Mouse (Mus musculus) heart, postnatal 0 days (tissue): Measurements from ENCODE around the gene Nsf. TPM values are rescaled to one million over a fixed set of nuclear protein-coding genes. Genes with fewer than 3 reads are reported as not detected.

Source experiments
- ATAC-seq: fragments of 200-750 bp; cut with Nextera tagmentation; 2 replicates; pipeline ENCODE4 v1.8.0; 2017; ENCODE audit warnings: low read depth, moderate number of reproducible peaks, moderate library complexity; ENCODE audit not compliant: insufficient read depth
- DNase-seq: peaks from one replicate; pipeline ENCODE4 v3.0.0-alpha.2; 2016; ENCODE audit warnings: low spot score
- H3K27ac ChIP-seq: fragments of 300-500 bp; sonication (generic); 2 replicates; pipeline ENCODE4 v1.5.1; 2014; ENCODE audit warnings: low read depth, mild to moderate bottlenecking
- H3K27me3 ChIP-seq: fragments of 300-500 bp; sonication (generic); 2 replicates; pipeline ENCODE4 v1.6.1; 2014; ENCODE audit warnings: low read length, mixed read lengths; ENCODE audit not compliant: control insufficient read depth, insufficient read depth
- H3K36me3 ChIP-seq: fragments of 300-500 bp; sonication (generic); replicated peaks from 2 replicates; pipeline ENCODE4 v1.6.1; 2014; ENCODE audit warnings: low read length, mixed read lengths; ENCODE audit not compliant: control insufficient read depth, insufficient read depth
- H3K4me1 ChIP-seq: fragments of 300-500 bp; sonication (generic); 2 replicates; pipeline ENCODE4 v1.6.1; 2014; ENCODE audit warnings: antibody characterized with exemption; ENCODE audit not compliant: control insufficient read depth, insufficient read depth
- H3K4me2 ChIP-seq: fragments of 300-500 bp; sonication (generic); 2 replicates; pipeline ENCODE4 v1.6.1; 2014; ENCODE audit warnings: low read depth, mild to moderate bottlenecking, low read length, moderate library complexity
- H3K4me3 ChIP-seq: fragments of 300-500 bp; sonication (generic); 2 replicates; pipeline ENCODE4 v1.5.1; 2014; ENCODE audit warnings: low read depth, low read length
- H3K9ac ChIP-seq: fragments of 300-500 bp; sonication (generic); replicated peaks from 2 replicates; pipeline ENCODE4 v1.6.1; 2014; ENCODE audit warnings: low read depth, low read length, mixed read lengths
- H3K9me3 ChIP-seq: fragments of 300-500 bp; sonication (generic); replicated peaks from 2 replicates; pipeline ENCODE4 v1.6.1; 2016; ENCODE audit warnings: low read length; ENCODE audit not compliant: control insufficient read depth
- CTCF ChIP-seq: IDR thresholded peaks from 2 replicates; pipeline ENCODE4 v1.5.1; 2016; ENCODE audit warnings: antibody characterized with exemption, control low read depth, low read depth
- EP300 ChIP-seq: IDR thresholded peaks from 2 replicates; pipeline ENCODE4 v1.6.1; 2016; ENCODE audit warnings: antibody characterized with exemption, low read depth
- WGBS: fragments of 180-500 bp; shearing (Covaris S2); extraction: QIAGEN DNeasy Blood & Tissue Kit; methylation state at CpG from one replicate; pipeline ENCODE4 v1.1.7; 2014; 5-methylcytosine and 5-hydroxymethylcytosine counted together
- polyA plus RNA-seq: library from polyadenylated mRNA; unstranded; fragments of >200 nt; fragmentation: Nextera tagmentation; extraction: Ambion mirVana; gene quantifications from 2 replicates; pipeline ENCODE4 v1.2.1, GENCODE M21; 2015
- total RNA-seq: library from RNA; depleted of rRNA; stranded (reverse); fragments of >200 nt; gene quantifications from 2 replicates; pipeline ENCODE4 v1.2.3, GENCODE M21; 2014; ENCODE audit warnings: low replicate concordance

Nsf gene
- total and polyA plus RNA-seq, 2 experiments from 2014 or later, result 24.9 to 25.2 TPM

- Histone ChIP-seq H3K4me1 (no peaks in the 10 kb centered on the region), H3K4me3 (no peak overlapping the region), H3K9me3 (no peaks in the 10 kb centered on the region), H3K27me3 (no peaks in the 10 kb centered on the region), H3K27ac (no peak overlapping the region), H3K36me3 (peaks cover 63% of the 10 kb centered on the region), H3K4me2 (no peak overlapping the region), H3K9ac (no peak overlapping the region)
- ATAC-seq (no peak), DNase-seq (no peak)
- WGBS, result 68% methylated on average over 5 of the region's 5 CpGs
- no peak for TF ChIP-seq EP300
- TF ChIP-seq CTCF, result no peak
Observed at GRCm38 (mm10) chr11:103981826-103982225, 28.0 kb upstream of the Nsf start.

- ATAC-seq (no peak), DNase-seq (no peak)
- Histone ChIP-seq H3K27ac (peak overlapping the region; percentile 19; the same call in 1 of the 2 replicates), H3K9me3 (no peaks in the 10 kb centered on the region), H3K4me1 (no peaks in the 10 kb centered on the region), H3K9ac (no peak overlapping the region), H3K4me2 (no peak overlapping the region), H3K27me3 (no peaks in the 10 kb centered on the region), H3K36me3 (peaks cover 72% of the 10 kb centered on the region), H3K4me3 (no peak overlapping the region)
- WGBS, result 66% methylated on average over 4 of the region's 4 CpGs
- TF ChIP-seq EP300 (no peak), CTCF (no peak)
Observed at GRCm38 (mm10) chr11:103979381-103979780, 25.5 kb upstream of the Nsf start.

- ATAC-seq (no peak), DNase-seq (no peak)
- H3K9me3 ChIP-seq, result no peaks in the 10 kb centered on the region
- no peak overlapping the region for H3K9ac ChIP-seq
- TF ChIP-seq CTCF (no peak), EP300 (no peak)
- H3K4me3 ChIP-seq, result no peak overlapping the region
- no peaks in the 10 kb centered on the region for H3K27me3 ChIP-seq
- peaks cover 5% of the 10 kb centered on the region; the same call in 1 of the 2 replicates for H3K4me1 ChIP-seq
- peaks cover 62% of the 10 kb centered on the region for H3K36me3 ChIP-seq
- H3K27ac ChIP-seq, result no peak overlapping the region
- WGBS, result 92% methylated on average over 3 of the region's 3 CpGs
- H3K4me2 ChIP-seq, result no peak overlapping the region
Observed at GRCm38 (mm10) chr11:103970876-103971275, 17.0 kb upstream of the Nsf start.

- no peak overlapping the region for H3K27ac ChIP-seq
- no peaks in the 10 kb centered on the region for H3K9me3 ChIP-seq
- H3K4me1 ChIP-seq, result peaks cover 5% of the 10 kb centered on the region; the same call in 1 of the 2 replicates
- no peak for DNase-seq
- H3K27me3 ChIP-seq, result no peaks in the 10 kb centered on the region
- no peak for TF ChIP-seq EP300
- TF ChIP-seq CTCF, result no peak
- H3K4me2 ChIP-seq, result no peak overlapping the region
- no peak overlapping the region for H3K9ac ChIP-seq
- H3K36me3 ChIP-seq, result peaks cover 46% of the 10 kb centered on the region
- no peak for ATAC-seq
- WGBS, result 89% methylated on average over 5 of the region's 5 CpGs
- H3K4me3 ChIP-seq, result no peak overlapping the region
Observed at GRCm38 (mm10) chr11:103969278-103969677, 15.4 kb upstream of the Nsf start.

GRCm38 (mm10) chr11:103967106-103967735 is 13.4 kb upstream of the Nsf start:
- Histone ChIP-seq H3K4me1 (peaks cover 5% of the 10 kb centered on the region; the same call in 1 of the 2 replicates), H3K9me3 (no peaks in the 10 kb centered on the region), H3K9ac (peak overlapping the region; percentile 81), H3K4me3 (peak overlapping the region; percentile 88), H3K4me2 (peak overlapping the region; percentile 86), H3K36me3 (peaks cover 25% of the 10 kb centered on the region), H3K27ac (peak overlapping the region; percentile 91), H3K27me3 (no peaks in the 10 kb centered on the region)
- no peak for TF ChIP-seq CTCF
- no peak for TF ChIP-seq EP300
- under 1% methylated on average over 20 of the region's 20 CpGs for WGBS
- DNase-seq, result peak; percentile 30
- ATAC-seq, result no peak

- Histone ChIP-seq H3K9me3 (no peaks in the 10 kb centered on the region), H3K36me3 (no peaks in the 10 kb centered on the region), H3K27ac (no peak overlapping the region), H3K4me3 (no peak overlapping the region), H3K9ac (no peak overlapping the region), H3K4me2 (no peak overlapping the region), H3K4me1 (peaks cover 9% of the 10 kb centered on the region; the same call in 1 of the 2 replicates), H3K27me3 (no peaks in the 10 kb centered on the region)
- ATAC-seq (no peak), DNase-seq (no peak)
- no peak for TF ChIP-seq CTCF
- no peak for TF ChIP-seq EP300
- 79% methylated on average over 4 of the region's 4 CpGs for WGBS
Observed at GRCm38 (mm10) chr11:103956866-103957265, 3.0 kb upstream of the Nsf start.
